Mouse (Mus musculus) cerebellum, adult 18-20 months (tissue): ENCODE measurements around the gene Gm13272.
A peak's percentile ranks its signal among the peaks of the same experiment; 100 is the strongest.
"Not testable (repeated sequence)": the region's sequence is repeated elsewhere in the genome, so short reads cannot be mapped to it uniquely, and the experiment has no call there.

Experiments
- DNase-seq, 2 experiments: peaks; one replicate each; pipeline ENCODE4 v3.0.0; 2021

Gm13272 gene

DNA sequence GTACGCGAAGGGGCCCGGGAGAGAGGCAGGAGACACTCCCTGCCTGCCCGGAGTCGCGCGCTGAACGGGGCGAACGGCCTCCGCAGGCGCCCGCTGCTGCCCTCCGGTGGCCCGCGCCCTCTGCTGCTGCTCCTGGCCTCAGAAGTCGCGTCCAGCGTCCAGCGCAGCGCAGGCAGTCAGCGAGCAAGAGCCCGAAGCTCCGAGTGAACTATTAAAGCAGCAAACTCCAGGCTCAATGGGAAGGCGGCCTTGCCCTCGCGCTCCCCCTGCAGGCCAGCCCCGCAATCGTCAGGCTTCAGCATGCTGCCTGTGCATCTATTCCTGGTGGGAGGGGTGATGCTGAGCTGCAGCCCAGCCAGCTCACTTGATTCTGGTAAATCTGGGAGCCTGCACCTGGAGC is at the start of gene Gm13272:
Gene Gm13272, plus strand, starts transcription at position 301 of the 400 bp plus-strand sequence.
- DNase-seq, result not testable (repeated sequence)

DNA sequence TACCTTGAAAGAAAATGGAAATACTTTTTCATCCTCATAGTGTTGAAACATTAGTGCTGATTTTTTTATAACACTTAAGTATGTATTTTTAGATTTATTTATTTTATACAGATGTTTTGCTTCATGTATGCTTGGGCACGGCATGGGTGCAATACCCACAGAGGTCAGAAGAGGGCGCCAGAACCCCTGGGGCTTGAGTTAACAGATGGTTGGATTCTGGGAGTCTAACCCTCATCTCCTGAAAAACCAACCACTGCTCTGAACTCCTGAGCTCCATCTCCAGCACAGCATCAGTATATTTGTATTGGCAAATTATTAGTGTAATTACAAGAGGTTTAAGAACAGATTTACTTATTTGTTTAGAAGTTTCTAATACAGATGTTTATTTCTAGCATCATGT is 41.2 kb upstream of the Gm13272 start:
- DNase-seq, result peak; percentile 46 to 66

- DNase-seq, result no peak
These were observed 40.6 kb upstream of the Gm13272 start for GRCm38 (mm10) chr4:88739036-88739435.

DNA sequence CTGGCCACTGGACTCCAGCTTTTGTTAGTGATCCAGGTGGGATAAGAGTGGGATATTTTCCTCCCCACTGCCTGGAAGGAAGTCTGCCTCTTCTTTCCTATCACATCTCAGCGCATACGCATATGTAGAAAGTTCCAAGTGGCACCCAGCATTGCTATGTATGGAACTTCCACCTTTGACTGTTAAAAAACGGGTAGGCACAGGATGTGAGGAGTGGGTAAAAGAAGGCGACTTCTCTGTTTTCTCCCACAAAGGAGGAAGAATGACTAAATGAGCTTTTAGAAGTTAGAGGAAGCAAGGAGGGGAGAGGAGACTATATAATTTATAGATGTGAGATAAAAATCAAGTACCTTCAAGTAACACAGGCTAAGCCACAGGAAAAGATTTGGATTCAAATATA is 38.2 kb upstream of the Gm13272 start:
- no peak for DNase-seq

GRCm38 (mm10) chr4:88742771-88743371 is 36.8 kb upstream of the Gm13272 start:
- DNase-seq, result no peak

GRCm38 (mm10) chr4:88744207-88744606 is 35.4 kb upstream of the Gm13272 start:
- DNase-seq, result no peak

- DNase-seq, result no peak
These were observed 29.7 kb upstream of the Gm13272 start for GRCm38 (mm10) chr4:88749926-88750325.

DNA sequence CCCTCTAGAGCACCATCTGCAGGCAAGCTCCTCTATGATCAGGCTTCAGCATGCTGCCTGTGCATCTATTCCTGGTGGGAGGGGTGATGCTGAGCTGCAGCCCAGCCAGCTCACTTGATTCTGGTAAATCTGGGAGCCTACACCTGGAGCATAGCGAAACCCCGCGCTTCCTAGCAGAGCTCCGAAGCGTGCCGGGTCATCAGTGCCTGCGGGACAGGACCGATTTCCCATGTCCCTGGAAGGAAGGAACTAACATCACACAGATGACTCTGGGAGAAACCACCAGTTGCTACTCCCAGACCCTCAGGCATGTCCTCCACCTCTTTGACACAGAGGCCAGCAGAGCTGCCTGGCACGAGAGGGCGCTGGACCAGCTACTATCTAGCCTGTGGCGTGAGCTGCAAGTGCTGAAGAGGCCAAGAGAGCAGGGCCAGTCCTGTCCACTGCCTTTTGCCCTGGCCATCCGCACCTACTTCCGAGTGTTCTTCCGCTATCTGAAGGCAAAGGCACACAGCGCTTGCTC is 24.8 kb upstream of the Gm13272 start, which contains the start of gene Gm13271:
Gene Gm13271, plus strand, starts transcription at position 51 of the 523 bp plus-strand sequence.
- peak; percentile 69 to 77 for DNase-seq

GRCm38 (mm10) chr4:88756581-88757513 is 22.8 kb upstream of the Gm13272 start:
- DNase-seq, result peak in 1 of 2 experiments; percentile 27

GRCm38 (mm10) chr4:88757628-88758031 is 22.0 kb upstream of the Gm13272 start:
- peak; percentile 87 to 93 for DNase-seq

DNA sequence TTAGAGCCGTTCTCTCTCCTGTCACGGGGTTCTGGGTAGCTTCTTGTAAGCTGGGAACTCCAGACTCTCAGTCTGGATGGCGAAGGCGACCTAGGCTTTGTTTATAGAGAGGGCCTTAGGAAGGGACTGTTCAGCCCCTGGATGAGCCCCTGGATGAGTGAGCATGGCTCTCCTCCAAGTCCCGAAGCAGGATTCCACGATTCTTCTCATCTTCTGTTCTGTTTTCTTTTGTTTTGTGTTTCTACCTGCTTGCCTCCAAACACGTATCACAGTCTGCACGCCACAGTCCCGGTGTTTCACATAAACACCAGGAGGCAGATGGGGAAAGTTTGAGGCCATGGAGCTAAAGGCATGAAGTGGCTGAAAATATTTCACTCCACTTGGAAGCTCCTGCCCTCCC is 20.9 kb upstream of the Gm13272 start:
- DNase-seq, result not testable (repeated sequence)

DNA sequence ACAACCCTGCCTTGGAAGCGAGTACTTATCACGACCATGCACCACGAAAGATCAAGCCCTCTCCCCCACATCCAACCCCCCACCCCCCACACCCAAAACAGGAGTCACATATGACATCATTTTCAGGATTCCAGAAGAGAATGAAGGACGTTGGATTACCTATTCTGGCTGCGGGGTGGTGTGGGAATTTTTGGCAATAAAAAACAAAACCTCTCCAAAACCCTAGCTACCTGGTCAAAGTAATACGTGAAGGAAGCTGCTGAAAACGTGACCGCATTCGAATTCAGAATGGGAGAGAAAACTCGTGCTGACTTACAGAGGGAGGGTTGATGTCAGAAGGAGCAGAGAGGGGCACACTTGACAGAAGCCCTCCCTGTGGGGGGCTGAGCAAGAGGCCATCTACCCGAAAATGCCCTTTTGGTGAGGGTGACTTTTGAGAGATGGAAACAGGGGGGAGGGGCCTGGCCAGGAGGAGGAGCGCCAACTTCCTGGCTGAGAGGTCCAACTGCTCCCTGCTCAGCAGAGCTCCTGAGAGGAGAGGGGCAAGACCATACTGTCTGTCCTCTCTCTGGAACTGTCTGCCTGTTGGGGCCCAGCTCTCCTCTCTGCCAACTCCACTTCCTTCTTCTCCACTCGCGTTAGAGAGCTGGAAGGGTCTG is 19.9 kb upstream of the Gm13272 start, which contains the start of gene Gm13283:
Gene Gm13283, plus strand, starts transcription at position 510 of the 659 bp plus-strand sequence.
- peak in 1 of 2 experiments; percentile 48 for DNase-seq

GRCm38 (mm10) chr4:88760431-88760830 is 19.2 kb upstream of the Gm13272 start:
- DNase-seq, result peak; percentile 73 to 76

DNA sequence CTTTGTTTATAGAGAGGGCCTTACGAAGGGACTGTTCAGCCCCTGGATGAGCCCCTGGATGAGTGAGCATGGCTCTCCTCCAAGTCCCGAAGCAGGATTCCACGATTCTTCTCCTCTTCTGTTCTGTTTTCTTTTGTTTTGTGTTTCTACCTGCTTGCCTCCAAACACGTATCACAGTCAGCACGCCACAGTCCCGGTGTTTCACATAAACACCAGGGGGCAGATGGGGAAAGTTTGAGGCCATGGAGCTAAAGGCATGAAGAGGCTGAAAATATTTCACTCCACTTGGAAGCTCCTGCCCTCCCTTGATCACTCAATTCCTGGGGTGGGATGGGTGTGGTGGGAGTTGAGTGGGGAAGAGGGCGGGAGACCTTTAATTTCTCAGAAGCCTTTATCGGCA is 17.9 kb upstream of the Gm13272 start:
- peak; percentile 65 to 74 for DNase-seq

DNA sequence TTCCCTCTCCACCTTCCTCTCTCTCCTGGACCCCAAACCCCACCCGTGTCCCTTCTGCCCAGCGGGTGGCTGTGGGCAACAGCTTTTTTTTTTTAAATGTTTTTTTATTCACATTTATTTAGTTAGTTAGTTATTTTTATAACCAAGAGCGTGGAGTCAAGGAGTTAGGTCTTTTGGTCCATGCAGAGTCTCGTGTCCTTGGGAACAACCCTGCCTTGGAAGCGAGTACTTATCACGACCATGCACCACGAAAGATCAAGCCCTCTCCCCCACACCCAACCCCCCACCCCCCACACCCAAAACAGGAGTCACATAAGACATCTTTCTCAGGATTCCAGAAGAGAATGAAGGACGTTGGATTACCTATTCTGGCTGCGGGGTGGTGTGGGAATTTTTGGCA is 17.3 kb upstream of the Gm13272 start:
- DNase-seq, result peak in 1 of 2 experiments; percentile 33

DNA sequence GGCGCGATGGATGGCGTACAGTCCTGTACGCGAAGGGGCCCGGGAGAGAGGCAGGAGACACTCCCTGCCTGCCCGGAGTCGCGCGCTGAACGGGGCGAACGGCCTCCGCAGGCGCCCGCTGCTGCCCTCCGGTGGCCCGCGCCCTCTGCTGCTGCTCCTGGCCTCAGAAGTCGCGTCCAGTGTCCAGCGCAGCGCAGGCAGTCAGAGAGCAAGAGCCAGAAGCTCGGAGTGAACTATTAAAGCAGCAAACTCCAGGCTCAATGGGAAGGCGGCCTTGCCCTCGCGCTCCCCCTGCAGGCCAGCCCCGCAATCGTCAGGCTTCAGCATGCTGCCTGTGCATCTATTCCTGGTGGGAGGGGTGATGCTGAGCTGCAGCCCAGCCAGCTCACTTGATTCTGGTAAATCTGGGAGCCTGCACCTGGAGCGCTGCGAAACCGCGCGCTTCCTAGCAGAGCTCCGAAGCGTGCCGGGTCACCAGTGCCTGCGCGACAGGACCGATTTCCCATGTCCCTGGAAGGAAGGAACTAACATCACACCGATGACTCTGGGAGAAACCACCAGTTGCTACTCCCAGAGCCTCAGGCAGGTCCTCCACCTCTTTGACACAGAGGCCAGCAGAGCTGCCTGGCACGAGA is 16.1 kb upstream of the Gm13272 start:
- peak; percentile 55 to 60 for DNase-seq

- not testable (repeated sequence) for DNase-seq
These were observed 6.1 kb upstream of the Gm13272 start, which contains the start of gene Gm13290 for GRCm38 (mm10) chr4:88773534-88773933. Gene Gm13290 (plus strand): TSS chr4:88773834.

DNA sequence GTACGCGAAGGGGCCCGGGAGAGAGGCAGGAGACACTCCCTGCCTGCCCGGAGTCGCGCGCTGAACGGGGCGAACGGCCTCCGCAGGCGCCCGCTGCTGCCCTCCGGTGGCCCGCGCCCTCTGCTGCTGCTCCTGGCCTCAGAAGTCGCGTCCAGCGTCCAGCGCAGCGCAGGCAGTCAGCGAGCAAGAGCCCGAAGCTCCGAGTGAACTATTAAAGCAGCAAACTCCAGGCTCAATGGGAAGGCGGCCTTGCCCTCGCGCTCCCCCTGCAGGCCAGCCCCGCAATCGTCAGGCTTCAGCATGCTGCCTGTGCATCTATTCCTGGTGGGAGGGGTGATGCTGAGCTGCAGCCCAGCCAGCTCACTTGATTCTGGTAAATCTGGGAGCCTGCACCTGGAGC is 3.0 kb upstream of the Gm13272 start, which contains the start of gene Gm13289:
Gene Gm13289, plus strand, starts transcription at position 301 of the 400 bp plus-strand sequence.
- not testable (repeated sequence) for DNase-seq

DNA sequence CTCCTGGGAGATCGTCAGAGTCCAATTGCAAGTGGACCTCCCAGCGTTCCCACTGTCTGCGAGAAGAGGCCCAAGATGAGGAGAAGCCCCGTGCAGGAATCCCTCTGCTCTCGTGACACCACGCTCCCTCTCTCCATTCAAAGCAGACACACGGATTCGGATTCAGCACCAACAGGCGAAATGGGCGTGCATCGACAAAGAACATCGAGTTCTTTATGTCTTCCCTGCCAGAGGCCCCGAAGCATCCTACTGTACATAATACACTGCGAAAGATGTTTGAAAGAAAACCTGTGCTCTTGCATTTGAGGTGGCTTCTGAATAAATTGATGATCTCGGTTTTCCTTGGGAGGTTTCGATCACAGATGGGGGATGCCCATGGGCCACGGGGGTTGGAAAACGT is 670 bp downstream of the Gm13272 start:
- DNase-seq, result peak in 1 of 2 experiments; percentile 20

- not testable (repeated sequence) for DNase-seq
These were observed 2.2 kb downstream of the Gm13272 start, which contains the start of gene Ifnz for GRCm38 (mm10) chr4:88781831-88782230. Gene Ifnz (plus strand): TSS chr4:88782131.

GRCm38 (mm10) chr4:88782335-88782734 is 2.7 kb downstream of the Gm13272 start:
- DNase-seq, result peak in 1 of 2 experiments; percentile 19

GRCm38 (mm10) chr4:88785409-88785808 is 5.8 kb downstream of the Gm13272 start, which contains the start of gene Gm13276:
Gene Gm13276 (plus strand): TSS chr4:88785709.
- not testable (repeated sequence) for DNase-seq
